Mouse (Mus musculus) hindbrain, embryonic 16.5 days (tissue): Measurements from ENCODE around the gene Lhx5. TPM values are rescaled to one million over a fixed set of nuclear protein-coding genes. Genes with fewer than 3 reads are reported as not detected.

Source experiments
- ATAC-seq: fragments of 200-750 bp; cut with Nextera tagmentation; 2 replicates; pipeline ENCODE4 v1.8.0; 2017; ENCODE audit warnings: moderate TSS enrichment, moderate library complexity
- H3K27ac ChIP-seq: fragments of 300-500 bp; sonication (generic); 2 replicates; pipeline ENCODE4 v1.5.1; 2014; ENCODE audit warnings: low read depth, mild to moderate bottlenecking, control low read depth, low read length, moderate library complexity
- H3K27me3 ChIP-seq: fragments of 300-500 bp; sonication (generic); replicated peaks from 2 replicates; pipeline ENCODE4 v1.6.1; 2014; ENCODE audit warnings: low read length; ENCODE audit not compliant: control insufficient read depth, insufficient read depth
- H3K36me3 ChIP-seq: fragments of 300-500 bp; sonication (generic); 2 replicates; pipeline ENCODE4 v1.6.1; 2014; ENCODE audit warnings: mild to moderate bottlenecking, low read length, moderate library complexity, mixed read lengths; ENCODE audit not compliant: control insufficient read depth, insufficient read depth
- H3K4me1 ChIP-seq: fragments of 300-500 bp; sonication (generic); 2 replicates; pipeline ENCODE4 v1.6.1; 2014; ENCODE audit warnings: low read depth, low read length; ENCODE audit not compliant: control insufficient read depth, insufficient read depth
- H3K4me2 ChIP-seq: fragments of 300-500 bp; sonication (generic); 2 replicates; pipeline ENCODE4 v1.6.1; 2014; ENCODE audit warnings: mild to moderate bottlenecking, low read length, control low read depth, moderate library complexity
- H3K4me3 ChIP-seq: fragments of 300-500 bp; sonication (generic); 2 replicates; pipeline ENCODE4 v1.5.1; 2014; ENCODE audit warnings: mild to moderate bottlenecking, low read length, control low read depth, moderate library complexity
- H3K9ac ChIP-seq: fragments of 300-500 bp; sonication (generic); 2 replicates; pipeline ENCODE4 v1.6.1; 2014; ENCODE audit warnings: low read depth, mild to moderate bottlenecking, control low read depth, low read length, moderate library complexity
- H3K9me3 ChIP-seq: fragments of 300-500 bp; sonication (generic); 2 replicates; pipeline ENCODE4 v1.6.1; 2014; ENCODE audit warnings: mild to moderate bottlenecking, low read length, moderate library complexity; ENCODE audit not compliant: control insufficient read depth
- WGBS: fragments of 180-500 bp; shearing (Covaris S2); extraction: QIAGEN DNeasy Blood & Tissue Kit; methylation state at CpG from one replicate; pipeline ENCODE4 v1.1.7; 2014; 5-methylcytosine and 5-hydroxymethylcytosine counted together
- polyA plus RNA-seq: library from polyadenylated mRNA; unstranded; fragments of >200 nt; fragmentation: Nextera tagmentation; extraction: Ambion mirVana; gene quantifications from 2 replicates; pipeline ENCODE4 v1.2.1, GENCODE M21; 2015

Gene Lhx5
- polyA plus RNA-seq, 1 experiment from 2014 or later, result 20.1 TPM

GRCm38 (mm10) chr5:120409385-120410378 lies 21.8 kb upstream of the Lhx5 start:
- ATAC-seq, result peak; percentile 88
- H3K27ac ChIP-seq, result peak overlapping the region; percentile 85
- WGBS, result under 1% methylated on average over 40 of the region's 41 CpGs
- H3K9ac ChIP-seq, result peak overlapping the region; percentile 53
- peaks cover 16% of the 10 kb centered on the region for H3K4me1 ChIP-seq
- H3K27me3 ChIP-seq, result no peaks in the 10 kb centered on the region
- H3K4me3 ChIP-seq, result peak overlapping the region; percentile 35
- H3K9me3 ChIP-seq, result peaks cover 5% of the 10 kb centered on the region
- peak overlapping the region; percentile 55 for H3K4me2 ChIP-seq
- no peaks in the 10 kb centered on the region for H3K36me3 ChIP-seq

- H3K36me3 ChIP-seq, result no peaks in the 10 kb centered on the region
- H3K9me3 ChIP-seq, result peaks cover 5% of the 10 kb centered on the region
- peaks cover 16% of the 10 kb centered on the region for H3K4me1 ChIP-seq
- ATAC-seq, result no peak
- no peaks in the 10 kb centered on the region for H3K27me3 ChIP-seq
- H3K9ac ChIP-seq, result no peak overlapping the region
- WGBS, result 80% methylated on average over 6 of the region's 6 CpGs
- H3K4me2 ChIP-seq, result no peak overlapping the region
- no peak overlapping the region for H3K27ac ChIP-seq
- no peak overlapping the region for H3K4me3 ChIP-seq
Observed at GRCm38 (mm10) chr5:120413436-120413835, 18.1 kb upstream of the Lhx5 start.

- no peaks in the 10 kb centered on the region for H3K36me3 ChIP-seq
- no peak overlapping the region for H3K27ac ChIP-seq
- H3K27me3 ChIP-seq, result peaks cover 6% of the 10 kb centered on the region
- 87% methylated on average over 8 of the region's 8 CpGs for WGBS
- H3K4me3 ChIP-seq, result no peak overlapping the region
- H3K9me3 ChIP-seq, result no peaks in the 10 kb centered on the region
- no peak for ATAC-seq
- H3K9ac ChIP-seq, result no peak overlapping the region
- H3K4me2 ChIP-seq, result no peak overlapping the region
- H3K4me1 ChIP-seq, result no peaks in the 10 kb centered on the region
Observed at GRCm38 (mm10) chr5:120420106-120420505, 11.4 kb upstream of the Lhx5 start.

GRCm38 (mm10) chr5:120424039-120424438 lies 7.5 kb upstream of the Lhx5 start:
- peak overlapping the region; percentile 79 for H3K27ac ChIP-seq
- no peaks in the 10 kb centered on the region for H3K4me1 ChIP-seq
- H3K27me3 ChIP-seq, result peaks cover 14% of the 10 kb centered on the region
- H3K9ac ChIP-seq, result peak overlapping the region; percentile 33; the same call in 1 of the 2 replicates
- under 1% methylated on average over 19 of the region's 19 CpGs for WGBS
- no peak for ATAC-seq
- no peaks in the 10 kb centered on the region for H3K36me3 ChIP-seq
- H3K4me3 ChIP-seq, result peak overlapping the region; percentile 39
- H3K4me2 ChIP-seq, result peak overlapping the region; percentile 61
- no peaks in the 10 kb centered on the region for H3K9me3 ChIP-seq

GRCm38 (mm10) chr5:120424657-120425056 lies 6.8 kb upstream of the Lhx5 start:
- H3K27ac ChIP-seq, result peak overlapping the region; percentile 79
- peak overlapping the region; percentile 39 for H3K4me3 ChIP-seq
- peak overlapping the region; percentile 61 for H3K4me2 ChIP-seq
- H3K27me3 ChIP-seq, result peaks cover 14% of the 10 kb centered on the region
- under 1% methylated on average over 11 of the region's 11 CpGs for WGBS
- H3K36me3 ChIP-seq, result no peaks in the 10 kb centered on the region
- H3K9ac ChIP-seq, result peak overlapping the region; percentile 49
- no peaks in the 10 kb centered on the region for H3K4me1 ChIP-seq
- H3K9me3 ChIP-seq, result no peaks in the 10 kb centered on the region
- ATAC-seq, result no peak

- Histone ChIP-seq H3K9me3 (no peaks in the 10 kb centered on the region), H3K27me3 (peaks cover 19% of the 10 kb centered on the region), H3K4me3 (peak overlapping the region; percentile 39), H3K36me3 (no peaks in the 10 kb centered on the region), H3K4me1 (no peaks in the 10 kb centered on the region), H3K9ac (peak overlapping the region; percentile 64), H3K4me2 (peak overlapping the region; percentile 61), H3K27ac (peak overlapping the region; percentile 91)
- 0% methylated on average over 20 of the region's 20 CpGs for WGBS
- no peak for ATAC-seq
Observed at GRCm38 (mm10) chr5:120425711-120426110, 5.8 kb upstream of the Lhx5 start.

- Histone ChIP-seq H3K4me1 (no peaks in the 10 kb centered on the region), H3K27ac (peak overlapping the region; percentile 85), H3K9ac (peak overlapping the region; percentile 62), H3K4me2 (peak overlapping the region; percentile 61), H3K9me3 (no peaks in the 10 kb centered on the region), H3K4me3 (peak overlapping the region; percentile 29), H3K27me3 (peaks cover 20% of the 10 kb centered on the region), H3K36me3 (no peaks in the 10 kb centered on the region)
- ATAC-seq, result no peak; the same call in 1 of the 2 replicates
- under 1% methylated on average over 10 of the region's 10 CpGs for WGBS
Observed at GRCm38 (mm10) chr5:120426572-120426971, 4.9 kb upstream of the Lhx5 start.

- peaks cover 20% of the 10 kb centered on the region for H3K27me3 ChIP-seq
- H3K27ac ChIP-seq, result peak overlapping the region; percentile 85
- peak overlapping the region; percentile 62 for H3K9ac ChIP-seq
- no peaks in the 10 kb centered on the region for H3K9me3 ChIP-seq
- WGBS, result under 1% methylated on average over 33 of the region's 33 CpGs
- no peak for ATAC-seq
- peak overlapping the region; percentile 29 for H3K4me3 ChIP-seq
- H3K36me3 ChIP-seq, result no peaks in the 10 kb centered on the region
- H3K4me1 ChIP-seq, result no peaks in the 10 kb centered on the region
- peak overlapping the region; percentile 61 for H3K4me2 ChIP-seq
Observed at GRCm38 (mm10) chr5:120427451-120427938, 4.0 kb upstream of the Lhx5 start.

- peak overlapping the region; percentile 85 for H3K27ac ChIP-seq
- no peaks in the 10 kb centered on the region for H3K36me3 ChIP-seq
- H3K4me3 ChIP-seq, result peak overlapping the region; percentile 29
- peaks cover 20% of the 10 kb centered on the region for H3K27me3 ChIP-seq
- H3K9me3 ChIP-seq, result no peaks in the 10 kb centered on the region
- no peak for ATAC-seq
- 1% methylated on average over 21 of the region's 21 CpGs for WGBS
- H3K4me2 ChIP-seq, result peak overlapping the region; percentile 61
- no peaks in the 10 kb centered on the region for H3K4me1 ChIP-seq
- H3K9ac ChIP-seq, result peak overlapping the region; percentile 62
Observed at GRCm38 (mm10) chr5:120428189-120428838, 3.2 kb upstream of the Lhx5 start.
